Mouse (Mus musculus): ENCODE data around the gene Tmem95. TPM values are rescaled to one million over a fixed set of nuclear protein-coding genes. Genes with fewer than 3 reads are reported as not detected.
A peak's percentile ranks its signal among the peaks of the same experiment; 100 is the strongest.
"Not testable (repeated sequence)": the region's sequence is repeated elsewhere in the genome, so short reads cannot be mapped to it uniquely, and the experiment has no call there.

Gene Tmem95
- polyA plus RNA-seq, 1 experiment from 2014 or later, result not detected

DNA sequence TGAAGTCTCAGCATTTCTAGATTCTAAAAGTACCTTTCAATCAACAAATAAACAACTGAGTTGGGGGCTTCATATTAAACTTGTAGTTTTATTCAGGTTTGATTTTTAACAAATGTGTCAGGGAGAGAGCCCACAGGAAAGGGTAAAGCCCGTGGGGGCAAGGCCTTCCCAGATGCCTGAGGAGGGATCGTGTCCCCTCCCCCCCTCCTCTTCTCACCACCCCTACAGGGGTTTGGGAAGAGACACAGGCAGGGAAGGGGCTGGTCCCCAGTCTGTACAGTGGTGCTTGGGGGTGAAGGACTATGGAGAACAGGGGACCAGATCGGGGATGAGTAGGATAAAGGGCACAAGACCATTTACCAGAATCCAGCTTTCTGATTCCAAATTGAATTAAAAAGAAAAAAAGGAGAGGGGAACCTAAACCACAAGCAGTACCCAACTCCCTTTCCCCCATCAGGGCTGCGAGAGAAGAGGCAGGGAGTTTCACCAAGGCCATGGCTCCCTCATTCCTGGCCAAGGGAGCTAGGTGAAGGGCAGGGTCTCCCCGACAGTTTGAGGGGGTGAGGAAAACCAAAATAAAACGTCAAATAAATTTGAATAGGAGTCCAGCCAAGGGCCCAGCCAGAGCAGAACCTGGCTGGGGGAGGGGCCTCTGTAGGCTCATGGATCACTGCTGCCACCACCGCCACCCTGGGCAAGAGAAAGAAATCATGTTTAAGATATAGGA is 39.0 kb upstream of the Tmem95 start:
- H3K36me3 ChIP-seq, result peaks cover 56% of the 10 kb centered on the region
- H3K4me1 ChIP-seq, result peaks cover 47% of the 10 kb centered on the region
- not testable (repeated sequence) for H3K4me2 ChIP-seq (replicated peaks); H3K9ac ChIP-seq (replicated peaks); H3K27me3 ChIP-seq; H3K4me3 ChIP-seq; H3K9me3 ChIP-seq; H3K27ac ChIP-seq (replicated peaks); ATAC-seq (replicated peaks)
- 55% methylated on average over 7 of the region's 7 CpGs for WGBS

DNA sequence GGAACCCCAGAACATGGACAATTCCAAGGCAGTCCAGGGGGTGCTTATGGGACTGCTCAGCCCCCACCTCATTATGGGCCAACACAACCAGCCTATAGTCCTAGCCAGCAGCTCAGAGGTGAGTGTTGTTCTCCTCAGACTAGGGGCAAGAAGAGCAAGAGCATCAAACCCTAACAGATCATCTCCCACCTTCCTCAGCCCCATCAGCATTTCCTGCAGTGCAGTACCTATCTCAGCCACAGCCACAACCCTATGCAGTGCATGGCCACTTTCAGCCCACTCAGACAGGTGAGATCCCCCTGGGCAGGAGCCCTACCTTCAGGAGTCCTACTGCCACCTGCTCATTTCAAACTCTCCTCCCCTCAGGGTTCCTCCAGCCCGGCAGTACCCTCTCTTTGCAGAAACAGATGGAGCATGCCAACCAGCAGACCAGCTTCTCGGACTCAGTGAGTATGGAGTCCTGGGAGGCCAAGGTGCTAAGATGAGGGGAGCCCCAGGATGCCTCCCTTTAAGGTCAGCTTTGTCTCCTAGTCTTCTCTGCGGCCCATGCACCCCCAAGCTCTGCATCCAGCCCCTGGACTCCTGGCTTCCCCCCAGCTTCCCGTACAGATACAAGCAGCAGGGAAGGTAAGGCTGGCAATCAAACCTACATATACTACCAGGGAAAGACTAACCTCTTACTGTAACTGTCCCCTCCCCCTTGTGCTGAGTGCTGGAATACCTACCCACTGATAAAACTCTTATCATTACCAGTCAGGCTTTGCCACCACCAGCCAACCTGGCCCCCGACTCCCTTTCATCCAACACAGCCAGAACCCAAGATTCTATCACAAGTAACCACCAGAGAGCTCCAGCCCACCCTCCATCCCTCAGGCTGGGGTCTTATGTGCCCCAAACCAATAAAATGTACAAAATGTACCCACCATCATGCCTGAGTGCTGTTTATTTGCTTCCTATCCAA is 38.1 kb upstream of the Tmem95 start:
- H3K4me3 ChIP-seq, result no peak overlapping the region
- H3K4me1 ChIP-seq, result peaks cover 47% of the 10 kb centered on the region
- H3K36me3 ChIP-seq, result peaks cover 65% of the 10 kb centered on the region
- no peaks in the 10 kb centered on the region for H3K27me3 ChIP-seq
- WGBS, result 70% methylated on average over 5 of the region's 5 CpGs
- no peak overlapping the region for H3K27ac ChIP-seq (replicated peaks)
- H3K9ac ChIP-seq (replicated peaks), result no peak overlapping the region
- H3K4me2 ChIP-seq (replicated peaks), result no peak overlapping the region
- no peaks in the 10 kb centered on the region for H3K9me3 ChIP-seq
- no peak for ATAC-seq (replicated peaks)

DNA sequence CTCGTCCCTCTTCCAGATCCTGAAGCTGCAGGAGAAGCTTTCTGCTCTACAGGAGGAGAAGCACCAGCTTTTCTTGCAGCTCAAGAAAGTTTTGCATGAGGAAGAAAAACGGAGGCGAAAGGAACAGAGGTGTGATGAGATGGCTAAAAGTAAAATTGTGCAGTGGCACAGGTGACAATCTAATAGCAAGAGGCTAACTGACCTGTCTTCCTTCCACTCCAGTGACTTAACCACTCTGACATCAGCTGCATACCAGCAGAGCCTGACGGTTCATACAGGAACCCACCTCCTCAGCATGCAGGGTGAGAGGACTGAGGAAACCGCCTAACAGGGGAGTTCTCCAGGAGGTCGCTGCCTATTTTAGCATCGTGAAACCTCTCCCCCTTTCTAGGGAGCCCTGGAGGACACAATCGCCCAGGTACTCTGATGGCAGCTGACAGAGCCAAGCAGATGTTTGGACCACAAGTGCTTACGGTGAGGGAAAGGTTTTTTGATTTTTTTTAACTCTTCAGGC is 37.2 kb upstream of the Tmem95 start:
- H3K4me3 ChIP-seq, result peak overlapping the region; percentile 86
- no peak overlapping the region for H3K27ac ChIP-seq (replicated peaks)
- 36% methylated on average over 9 of the region's 9 CpGs for WGBS
- peak overlapping the region; percentile 94 for H3K9ac ChIP-seq (replicated peaks)
- ATAC-seq (replicated peaks), result no peak
- H3K4me1 ChIP-seq, result peaks cover 45% of the 10 kb centered on the region
- H3K27me3 ChIP-seq, result no peaks in the 10 kb centered on the region
- no peaks in the 10 kb centered on the region for H3K9me3 ChIP-seq
- peak overlapping the region; percentile 91 for H3K4me2 ChIP-seq (replicated peaks)
- peaks cover 75% of the 10 kb centered on the region for H3K36me3 ChIP-seq

DNA sequence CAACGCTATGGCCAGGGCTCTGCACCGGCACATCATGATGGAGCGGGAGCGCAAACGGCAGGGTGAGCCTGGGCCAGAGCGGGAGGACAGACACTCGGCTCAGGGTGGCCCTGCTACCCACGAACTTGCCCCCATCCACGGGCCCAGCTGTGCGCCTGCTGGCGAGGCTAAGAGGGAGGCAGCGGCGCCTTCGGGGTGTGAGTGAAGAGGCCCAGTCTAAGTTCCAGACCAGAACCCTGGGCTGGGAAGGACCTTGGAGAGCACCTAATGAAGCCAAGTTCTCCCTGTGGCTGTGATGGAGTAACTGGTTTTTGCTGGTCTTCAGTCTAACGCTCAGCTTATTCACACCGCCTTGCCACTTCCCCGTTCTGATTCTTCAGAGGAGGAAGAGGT is 36.5 kb upstream of the Tmem95 start:
- Histone ChIP-seq H3K9me3 (no peaks in the 10 kb centered on the region), H3K36me3 (peaks cover 81% of the 10 kb centered on the region), H3K4me1 (peaks cover 39% of the 10 kb centered on the region), H3K27ac (replicated peaks) (peak overlapping the region; percentile 89), H3K27me3 (no peaks in the 10 kb centered on the region), H3K4me2 (replicated peaks) (peak overlapping the region; percentile 91), H3K4me3 (peak overlapping the region; percentile 86), H3K9ac (replicated peaks) (peak overlapping the region; percentile 94)
- ATAC-seq (replicated peaks), result no peak
- WGBS, result 1% methylated on average over 17 of the region's 17 CpGs

DNA sequence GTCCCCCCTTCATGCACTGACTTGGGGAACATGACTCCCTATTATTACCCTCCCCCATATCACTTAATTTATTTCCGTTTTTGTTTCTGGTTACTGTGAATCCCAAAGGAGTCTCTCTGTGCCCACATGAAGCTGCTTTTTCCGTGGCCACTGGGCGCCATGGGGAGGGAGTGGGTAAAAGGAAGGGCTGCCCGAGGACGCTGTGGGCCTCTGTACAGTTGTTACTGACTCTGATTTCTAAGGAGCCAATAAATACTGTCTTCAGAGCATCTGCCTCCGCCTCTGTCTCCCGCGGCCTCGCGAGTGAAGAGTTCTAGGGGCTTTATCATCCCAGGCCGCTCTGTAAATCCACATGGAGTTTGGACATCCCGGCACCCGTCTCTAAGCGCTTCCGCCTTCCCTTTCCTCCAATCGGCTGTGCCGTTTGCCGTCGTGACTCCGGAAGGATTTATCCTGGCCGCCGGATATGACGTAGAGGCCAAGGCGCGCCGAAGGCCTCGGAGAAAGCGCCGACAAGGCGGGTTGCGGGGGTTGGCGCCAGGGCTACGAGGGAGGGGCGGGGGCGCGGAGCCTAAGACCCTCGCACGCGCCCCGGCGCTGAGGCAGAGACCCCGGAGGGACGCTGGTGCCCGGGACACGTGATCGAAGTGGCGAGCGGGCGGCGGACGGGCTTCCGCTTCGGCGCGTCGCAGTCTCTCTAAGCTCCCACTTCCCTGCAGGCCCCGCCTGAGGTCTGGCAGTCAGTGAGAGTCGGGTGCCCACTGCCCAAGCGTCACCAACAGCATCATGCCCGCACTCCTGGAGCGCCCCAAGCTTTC is 35.9 kb upstream of the Tmem95 start, which contains the start of gene Gps2:
Gene Gps2 (plus strand): TSS at position 335 of the 818 bp plus-strand sequence.
- peaks cover 83% of the 10 kb centered on the region for H3K36me3 ChIP-seq
- 2% methylated on average over 61 of the region's 61 CpGs for WGBS
- peaks cover 33% of the 10 kb centered on the region for H3K4me1 ChIP-seq
- peak; percentile 90 for ATAC-seq (replicated peaks)
- H3K4me2 ChIP-seq (replicated peaks), result peak within 1 kb of the TSS; percentile 91
- H3K9me3 ChIP-seq, result no peaks in the 10 kb centered on the region
- peak within 1 kb of the TSS; percentile 89 for H3K27ac ChIP-seq (replicated peaks)
- peak within 1 kb of the TSS; percentile 94 for H3K9ac ChIP-seq (replicated peaks)
- H3K4me3 ChIP-seq, result peak within 1 kb of the TSS; percentile 86
- no peaks in the 10 kb centered on the region for H3K27me3 ChIP-seq

DNA sequence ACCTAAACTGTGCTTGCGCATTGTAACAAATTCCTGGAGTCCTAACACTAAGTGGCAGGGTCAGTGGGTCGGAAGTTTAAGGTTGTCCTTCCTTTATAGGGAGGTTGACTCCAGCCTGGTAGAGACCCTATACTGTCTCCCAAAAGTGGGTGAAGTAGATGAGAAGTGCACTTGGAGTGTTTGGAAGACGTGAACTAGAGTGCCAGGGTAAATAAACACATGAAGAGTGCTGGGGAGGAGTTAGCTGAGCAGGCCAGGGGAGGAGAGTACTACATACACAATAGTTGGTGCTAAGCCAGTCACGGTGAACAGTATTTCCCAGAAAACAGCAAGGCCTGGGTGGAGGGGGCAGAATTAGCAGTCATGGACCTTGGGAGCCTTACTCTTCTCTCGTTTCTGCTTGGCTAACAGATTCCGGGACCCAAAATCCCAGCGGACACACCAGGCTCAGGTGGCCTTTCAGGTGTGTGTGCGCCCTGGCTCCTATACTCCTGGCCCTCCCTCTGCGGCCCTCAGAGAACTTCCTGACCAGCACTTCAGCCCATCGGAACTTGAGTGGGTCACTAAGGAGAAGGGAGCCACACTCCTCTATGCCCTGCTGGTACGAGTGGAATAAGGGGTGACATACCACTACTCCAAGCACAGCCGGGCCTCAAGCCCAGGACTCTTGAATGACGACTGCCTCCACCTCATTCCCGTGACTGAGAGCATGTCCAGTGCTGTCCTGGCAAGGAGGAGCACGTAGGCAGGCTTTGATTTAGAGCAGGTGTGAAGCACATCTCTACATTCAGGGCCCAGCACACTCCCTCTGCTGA is 35.1 kb upstream of the Tmem95 start:
- Histone ChIP-seq H3K4me2 (replicated peaks) (peak overlapping the region; percentile 91), H3K4me1 (peaks cover 29% of the 10 kb centered on the region), H3K36me3 (peaks cover 83% of the 10 kb centered on the region), H3K9ac (replicated peaks) (0 out of 2 replicates have a peak overlapping the region, but pooled peaks have one; percentile 94), H3K27me3 (no peaks in the 10 kb centered on the region), H3K27ac (replicated peaks) (peak overlapping the region; percentile 89), H3K9me3 (no peaks in the 10 kb centered on the region), H3K4me3 (peak overlapping the region; percentile 86)
- 80% methylated on average over 15 of the region's 15 CpGs for WGBS
- peak; percentile 30 for ATAC-seq (replicated peaks)

DNA sequence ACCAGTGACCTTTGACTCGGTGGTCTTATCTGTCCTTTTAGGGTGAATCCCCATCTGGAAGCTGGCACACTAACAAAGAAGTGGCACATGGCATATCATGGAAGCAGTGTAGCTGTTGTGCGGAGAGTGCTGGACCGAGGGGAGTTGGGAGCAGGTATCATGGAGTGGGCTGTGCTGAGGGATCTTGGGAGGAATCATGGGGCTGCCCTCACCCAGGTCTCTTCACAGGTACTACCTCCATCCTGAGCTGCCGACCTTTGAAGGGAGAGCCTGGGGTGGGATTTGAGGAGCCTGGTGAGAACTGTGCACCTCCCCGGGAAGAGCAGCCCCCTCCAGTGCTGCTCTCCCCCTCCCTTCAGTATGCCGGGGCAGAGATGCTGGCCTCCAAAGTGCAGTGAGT is 33.9 kb upstream of the Tmem95 start:
- ATAC-seq (replicated peaks), result no peak
- H3K9ac ChIP-seq (replicated peaks), result no peak overlapping the region
- no peak overlapping the region for H3K27ac ChIP-seq (replicated peaks)
- whole genome bisulfite sequencing, result 89% methylated on average over 6 of the region's 6 CpGs
- no peak overlapping the region for H3K4me3 ChIP-seq
- H3K27me3 ChIP-seq, result no peaks in the 10 kb centered on the region
- peaks cover 83% of the 10 kb centered on the region for H3K36me3 ChIP-seq
- H3K4me2 ChIP-seq (replicated peaks), result no peak overlapping the region
- H3K4me1 ChIP-seq, result peaks cover 29% of the 10 kb centered on the region
- no peaks in the 10 kb centered on the region for H3K9me3 ChIP-seq

DNA sequence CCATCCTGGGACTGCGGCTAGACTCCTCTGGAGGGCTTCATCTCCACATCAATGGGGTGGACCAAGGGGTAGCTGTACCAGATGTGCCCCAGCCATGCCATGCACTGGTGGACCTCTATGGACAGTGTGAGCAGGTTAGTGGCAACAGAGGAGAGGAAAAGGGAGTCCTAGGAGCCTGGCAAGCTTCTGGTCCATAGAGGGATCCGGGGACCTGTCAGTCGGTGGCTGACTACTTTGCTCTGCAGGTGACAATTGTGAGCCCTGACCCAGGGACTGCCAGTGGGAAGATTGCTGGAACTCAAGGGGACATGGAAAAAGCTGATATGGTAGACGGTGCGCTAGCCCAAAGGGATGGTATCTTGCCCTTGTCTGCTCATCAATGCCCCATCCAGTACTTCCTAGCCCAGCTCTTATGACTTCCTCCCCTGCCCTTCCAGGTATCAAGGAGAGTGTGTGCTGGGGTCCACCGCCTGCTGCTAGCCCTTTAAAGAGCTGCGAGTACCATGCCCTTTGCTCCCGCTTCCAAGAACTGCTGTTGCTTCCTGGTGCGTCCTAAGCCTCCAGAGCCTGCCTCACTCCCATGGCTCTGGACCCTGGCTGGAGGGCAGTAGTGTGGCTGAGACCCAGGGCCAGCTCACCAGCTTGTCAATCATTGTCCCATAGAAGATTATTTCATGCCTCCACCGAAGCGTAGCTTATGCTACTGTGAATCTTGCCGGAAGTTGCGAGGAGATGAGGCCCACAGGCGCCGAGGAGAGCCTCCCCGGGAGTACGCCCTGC is 33.2 kb upstream of the Tmem95 start:
- peaks cover 83% of the 10 kb centered on the region for H3K36me3 ChIP-seq
- no peak overlapping the region for H3K27ac ChIP-seq (replicated peaks)
- no peak overlapping the region for H3K4me2 ChIP-seq (replicated peaks)
- no peak overlapping the region for H3K4me3 ChIP-seq
- peaks cover 27% of the 10 kb centered on the region for H3K4me1 ChIP-seq
- no peaks in the 10 kb centered on the region for H3K9me3 ChIP-seq
- H3K27me3 ChIP-seq, result no peaks in the 10 kb centered on the region
- WGBS, result 93% methylated on average over 17 of the region's 17 CpGs
- no peak for ATAC-seq (replicated peaks)
- H3K9ac ChIP-seq (replicated peaks), result no peak overlapping the region

DNA sequence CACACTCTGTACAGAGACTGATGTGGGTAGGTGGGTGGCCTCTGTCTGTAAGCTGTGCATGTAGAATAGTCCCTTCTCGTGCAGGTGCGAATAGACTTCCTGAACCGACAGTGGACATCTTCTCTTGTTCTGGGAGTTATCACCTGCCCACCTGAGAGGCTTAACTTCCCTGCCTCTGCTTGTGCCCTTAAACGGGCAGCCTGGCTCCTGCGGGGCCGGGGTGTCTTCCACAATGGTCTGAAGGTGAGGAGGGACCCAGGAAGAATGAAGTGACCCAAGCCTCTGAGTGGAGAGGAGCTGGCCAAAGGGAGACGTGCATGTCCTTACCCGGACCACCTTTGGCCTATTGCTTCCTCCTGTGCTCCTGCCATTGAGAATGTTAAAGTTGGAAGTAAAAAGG is 32.4 kb upstream of the Tmem95 start:
- H3K4me3 ChIP-seq, result no peak overlapping the region
- peaks cover 83% of the 10 kb centered on the region for H3K36me3 ChIP-seq
- peaks cover 19% of the 10 kb centered on the region for H3K4me1 ChIP-seq
- H3K27me3 ChIP-seq, result no peaks in the 10 kb centered on the region
- H3K4me2 ChIP-seq (replicated peaks), result no peak overlapping the region
- 90% methylated on average over 8 of the region's 8 CpGs for WGBS
- no peaks in the 10 kb centered on the region for H3K9me3 ChIP-seq
- no peak overlapping the region for H3K27ac ChIP-seq (replicated peaks)
- no peak overlapping the region for H3K9ac ChIP-seq (replicated peaks)
- no peak for ATAC-seq (replicated peaks)

DNA sequence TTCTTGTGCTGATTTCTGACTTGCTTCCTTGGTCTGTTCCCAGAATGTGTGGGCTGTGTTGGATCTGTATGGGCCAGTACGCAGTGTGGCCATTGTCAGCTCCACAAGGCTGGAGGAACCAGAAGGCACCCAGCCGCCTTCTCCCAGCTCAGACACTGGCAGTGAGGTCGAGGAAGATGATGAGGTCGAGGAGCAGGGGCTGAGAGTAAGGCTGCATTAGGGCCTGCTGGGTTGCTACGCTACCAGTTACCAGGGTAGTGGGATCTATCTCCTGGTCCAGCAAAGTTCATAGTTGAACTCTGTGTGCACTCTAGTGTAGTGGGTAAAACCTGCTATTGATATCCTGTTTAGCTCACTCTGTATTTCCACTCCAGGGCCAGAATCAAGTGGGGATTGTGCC is 31.4 kb upstream of the Tmem95 start:
- Histone ChIP-seq H3K9me3 (no peaks in the 10 kb centered on the region), H3K36me3 (peaks cover 89% of the 10 kb centered on the region), H3K4me2 (replicated peaks) (no peak overlapping the region), H3K4me3 (no peak overlapping the region), H3K27ac (replicated peaks) (no peak overlapping the region), H3K9ac (replicated peaks) (no peak overlapping the region), H3K27me3 (no peaks in the 10 kb centered on the region), H3K4me1 (peaks cover 9% of the 10 kb centered on the region)
- WGBS, result 95% methylated on average over 5 of the region's 5 CpGs
- ATAC-seq (replicated peaks), result no peak

Measured in forebrain, embryonic 15.5 days (tissue).